Mouse (Mus musculus): ENCODE data around the gene Pea15a. TPM values are rescaled to one million over a fixed set of nuclear protein-coding genes. Genes with fewer than 3 reads are reported as not detected.
A peak's percentile ranks its signal among the peaks of the same experiment; 100 is the strongest.

Gene Pea15a
- polyA plus RNA-seq, 1 experiment from 2014 or later, result 350 TPM

DNA sequence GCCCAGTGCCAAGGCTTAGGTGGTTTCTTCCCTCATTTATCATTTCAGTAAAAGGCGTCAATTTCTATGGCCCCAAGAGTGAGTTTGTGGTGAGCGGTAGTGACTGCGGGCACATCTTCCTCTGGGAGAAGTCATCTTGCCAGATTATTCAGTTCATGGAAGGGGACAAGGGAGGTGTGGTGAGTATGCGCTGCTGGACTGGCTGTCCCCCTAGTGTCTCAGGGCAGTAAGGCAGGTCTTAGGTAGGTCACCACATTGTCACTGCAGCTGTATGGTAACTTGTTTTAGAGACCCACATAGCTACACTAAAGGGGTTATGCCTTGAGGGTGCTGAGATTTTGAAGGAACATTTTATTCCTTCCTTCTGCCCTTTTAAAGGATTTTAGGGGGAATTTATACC lies 17.7 kb downstream of the Pea15a start:
- ATAC-seq (ENCODE audit: low FRiP score, low read depth), result peak; percentile 50; the same call in 1 of the 2 replicates
- H3K4me2 ChIP-seq (replicated peaks), result no peak overlapping the region
- H3K36me3 ChIP-seq, result peaks cover 81% of the 10 kb centered on the region

DNA sequence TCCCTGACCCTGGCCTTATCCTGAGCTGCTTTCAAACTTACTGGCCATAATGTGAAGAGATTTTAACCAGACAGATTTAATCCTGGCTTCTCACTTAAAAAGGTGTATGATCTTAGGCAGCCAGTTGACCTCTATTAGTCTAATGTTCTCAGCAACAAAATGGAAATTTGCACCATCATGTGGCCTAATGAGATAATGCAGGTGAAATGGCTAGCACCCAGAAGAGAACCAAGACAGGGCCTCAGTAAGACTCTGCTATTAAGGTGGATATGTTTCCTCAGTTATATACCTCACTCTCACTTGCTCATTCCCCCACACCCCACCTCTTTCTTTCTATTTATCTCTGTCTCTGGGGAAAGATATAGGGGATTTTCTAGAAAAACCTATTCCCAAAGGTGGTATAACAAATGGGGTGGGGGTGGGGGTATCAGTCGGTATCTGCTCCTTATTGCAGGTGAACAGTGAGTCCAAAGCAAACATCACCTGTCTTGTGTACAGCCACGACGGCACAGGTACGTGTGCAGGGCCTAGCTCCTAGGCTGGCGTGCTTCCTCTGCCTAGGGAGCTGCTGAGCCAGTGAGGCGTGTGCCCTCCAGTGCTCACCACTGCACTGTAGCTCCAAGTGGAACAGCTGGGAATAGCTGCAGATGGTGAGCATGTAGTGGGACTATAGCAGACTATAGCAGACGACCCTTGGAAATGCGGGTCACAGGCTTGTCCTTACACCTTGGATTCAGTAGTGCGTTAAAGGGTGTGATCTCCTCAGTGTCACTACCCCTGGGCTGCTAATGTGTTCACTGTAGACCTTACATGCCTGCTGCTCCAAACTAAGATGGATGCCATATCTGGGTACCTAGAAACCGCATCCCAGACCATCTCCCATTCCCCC lies 20.0 kb downstream of the Pea15a start:
- H3K9me3 ChIP-seq, result no peaks in the 10 kb centered on the region
- no peaks in the 10 kb centered on the region for H3K27me3 ChIP-seq
- no peak overlapping the region for H3K4me3 ChIP-seq
- no peaks in the 10 kb centered on the region for H3K4me1 ChIP-seq
- no peak overlapping the region for H3K27ac ChIP-seq (replicated peaks)
- ATAC-seq (ENCODE audit: low FRiP score, low read depth), result peak; percentile 19; the same call in 1 of the 2 replicates
- no peak overlapping the region for H3K9ac ChIP-seq (replicated peaks)
- no peak overlapping the region for H3K4me2 ChIP-seq (replicated peaks)
- WGBS, result 95% methylated on average over 10 of the region's 10 CpGs
- H3K36me3 ChIP-seq, result peaks cover 77% of the 10 kb centered on the region

More for the DNA sequence above, 17.7 kb downstream of the Pea15a start:
- Histone ChIP-seq H3K9ac (replicated peaks) (no peak overlapping the region), H3K27me3 (no peaks in the 10 kb centered on the region), H3K4me3 (no peak overlapping the region), H3K9me3 (no peaks in the 10 kb centered on the region), H3K27ac (replicated peaks) (no peak overlapping the region), H3K4me1 (no peaks in the 10 kb centered on the region)
- 70% methylated on average over 4 of the region's 4 CpGs for WGBS

DNA sequence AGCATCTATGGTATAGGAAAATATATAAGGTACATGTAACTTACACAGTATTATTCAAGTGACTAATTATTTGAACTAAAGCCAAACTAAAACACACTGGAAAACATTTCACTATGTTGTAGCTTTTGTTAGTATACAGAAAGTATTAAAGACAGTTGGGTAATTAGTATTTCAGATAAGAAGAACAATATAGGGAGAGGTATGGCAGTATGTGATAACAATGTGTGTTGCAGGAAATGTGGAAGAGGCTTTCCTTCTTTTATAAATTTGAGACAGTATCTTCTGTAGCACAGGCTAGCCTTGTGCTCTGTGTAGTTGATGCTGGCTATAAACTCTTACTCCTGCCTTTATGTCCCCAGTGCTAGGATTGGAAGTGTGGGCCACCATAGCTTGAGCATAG lies 22.7 kb downstream of the Pea15a start:
- H3K9me3 ChIP-seq, result no peaks in the 10 kb centered on the region
- no peaks in the 10 kb centered on the region for H3K4me1 ChIP-seq
- no peak overlapping the region for H3K4me2 ChIP-seq (replicated peaks)
- no peak for ATAC-seq (ENCODE audit: low FRiP score, low read depth)
- no peak overlapping the region for H3K9ac ChIP-seq (replicated peaks)
- no peaks in the 10 kb centered on the region for H3K27me3 ChIP-seq
- H3K36me3 ChIP-seq, result peaks cover 74% of the 10 kb centered on the region
- H3K4me3 ChIP-seq, result no peak overlapping the region
- no peak overlapping the region for H3K27ac ChIP-seq (replicated peaks)

- no peak overlapping the region for H3K4me3 ChIP-seq
- no peaks in the 10 kb centered on the region for H3K9me3 ChIP-seq
- whole genome bisulfite sequencing, result 98% methylated on average over 6 of the region's 6 CpGs
- ATAC-seq (ENCODE audit: low FRiP score, low read depth), result no peak
- no peak overlapping the region for H3K4me2 ChIP-seq (replicated peaks)
- H3K27ac ChIP-seq (replicated peaks), result no peak overlapping the region
- H3K36me3 ChIP-seq, result peaks cover 74% of the 10 kb centered on the region
- H3K27me3 ChIP-seq, result no peaks in the 10 kb centered on the region
- no peak overlapping the region for H3K9ac ChIP-seq (replicated peaks)
- no peaks in the 10 kb centered on the region for H3K4me1 ChIP-seq
These were observed 23.5 kb downstream of the Pea15a start for GRCm38 (mm10) chr1:172183056-172183455.

DNA sequence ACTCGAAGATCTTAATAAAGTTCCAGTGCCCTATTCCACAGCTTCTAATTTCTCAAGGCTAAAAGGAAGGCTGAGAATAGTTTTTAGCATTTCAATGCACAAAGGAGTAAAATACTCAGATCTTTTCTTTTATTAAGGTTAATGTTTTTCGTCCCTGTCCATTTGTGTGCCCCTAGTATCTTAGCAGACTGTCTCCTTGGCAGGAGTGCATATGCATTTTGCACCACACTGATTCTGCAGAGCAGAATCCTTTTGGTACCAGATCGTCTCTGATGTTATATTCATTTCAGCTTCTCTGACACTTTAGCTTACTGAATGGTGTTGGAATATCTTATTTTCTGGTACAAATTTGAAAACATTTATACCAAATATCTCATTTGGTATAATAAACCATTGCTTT lies 24.8 kb downstream of the Pea15a start:
- no peak overlapping the region for H3K4me3 ChIP-seq
- no peaks in the 10 kb centered on the region for H3K9me3 ChIP-seq
- H3K4me1 ChIP-seq, result no peaks in the 10 kb centered on the region
- no peak for ATAC-seq (ENCODE audit: low FRiP score, low read depth)
- WGBS, result 96% methylated on average over 3 of the region's 3 CpGs
- H3K9ac ChIP-seq (replicated peaks), result no peak overlapping the region
- H3K4me2 ChIP-seq (replicated peaks), result no peak overlapping the region
- no peak overlapping the region for H3K27ac ChIP-seq (replicated peaks)
- peaks cover 69% of the 10 kb centered on the region for H3K36me3 ChIP-seq
- H3K27me3 ChIP-seq, result no peaks in the 10 kb centered on the region

DNA sequence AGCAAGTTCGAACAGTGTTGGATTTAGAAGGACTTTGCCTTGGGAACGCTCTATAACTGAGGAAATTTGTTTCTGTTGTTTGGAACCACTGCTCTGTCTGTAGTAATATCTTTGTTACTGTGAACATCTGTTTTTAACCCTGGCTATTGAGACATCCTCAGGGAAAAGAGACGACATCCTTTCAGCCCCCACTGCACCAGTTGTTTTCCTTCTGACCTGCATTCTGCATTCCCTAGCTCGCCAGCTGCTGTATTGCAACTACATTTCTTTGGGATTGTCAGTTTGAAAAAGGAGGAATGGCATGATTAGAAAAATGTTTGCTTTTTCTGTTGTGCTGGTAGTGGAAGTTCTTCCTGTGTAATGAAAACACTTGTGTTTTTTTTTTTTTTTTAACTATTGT lies 25.7 kb downstream of the Pea15a start:
- Histone ChIP-seq H3K4me1 (no peaks in the 10 kb centered on the region), H3K27me3 (no peaks in the 10 kb centered on the region), H3K4me3 (no peak overlapping the region), H3K9me3 (no peaks in the 10 kb centered on the region), H3K27ac (replicated peaks) (no peak overlapping the region), H3K4me2 (replicated peaks) (no peak overlapping the region), H3K36me3 (peaks cover 65% of the 10 kb centered on the region), H3K9ac (replicated peaks) (no peak overlapping the region)
- ATAC-seq (ENCODE audit: low FRiP score, low read depth), result no peak
- WGBS, result 83% methylated on average over 4 of the region's 4 CpGs

GRCm38 (mm10) chr1:172179102-172179501 lies 27.5 kb downstream of the Pea15a start:
- WGBS, result 78% methylated on average over 7 of the region's 7 CpGs
- Histone ChIP-seq H3K9me3 (no peaks in the 10 kb centered on the region), H3K4me1 (no peaks in the 10 kb centered on the region), H3K4me2 (replicated peaks) (no peak overlapping the region), H3K36me3 (peaks cover 70% of the 10 kb centered on the region), H3K27ac (replicated peaks) (no peak overlapping the region), H3K9ac (replicated peaks) (no peak overlapping the region), H3K27me3 (no peaks in the 10 kb centered on the region), H3K4me3 (no peak overlapping the region)
- no peak for ATAC-seq (ENCODE audit: low FRiP score, low read depth)

- Histone ChIP-seq H3K27ac (replicated peaks) (no peak overlapping the region), H3K36me3 (peaks cover 79% of the 10 kb centered on the region), H3K4me1 (no peaks in the 10 kb centered on the region), H3K27me3 (no peaks in the 10 kb centered on the region), H3K9ac (replicated peaks) (no peak overlapping the region), H3K4me3 (no peak overlapping the region), H3K9me3 (no peaks in the 10 kb centered on the region), H3K4me2 (replicated peaks) (no peak overlapping the region)
- 91% methylated on average over 7 of the region's 7 CpGs for WGBS
- no peak for ATAC-seq (ENCODE audit: low FRiP score, low read depth)
These were observed 28.8 kb downstream of the Pea15a start for GRCm38 (mm10) chr1:172177791-172178190.

DNA sequence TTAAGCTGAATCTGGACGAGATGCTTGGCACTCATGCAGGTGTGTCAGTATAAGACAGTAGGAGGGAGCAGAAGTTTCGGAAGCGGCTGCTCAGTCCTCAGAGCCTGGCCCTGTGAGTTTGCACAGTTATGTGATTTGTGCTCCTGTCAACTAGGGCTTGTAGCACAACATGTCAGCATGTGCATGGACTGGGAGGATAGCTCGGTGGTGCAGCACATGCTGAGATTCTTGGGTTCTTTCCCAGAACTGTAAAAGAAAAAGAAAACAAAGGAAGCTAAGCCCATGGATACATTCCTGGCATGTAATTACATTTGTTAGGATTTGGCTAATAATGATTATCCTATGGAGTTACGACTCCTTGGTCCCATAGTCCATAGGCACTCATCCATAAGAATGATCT lies 33.4 kb downstream of the Pea15a start:
- Histone ChIP-seq H3K9me3 (no peaks in the 10 kb centered on the region), H3K9ac (replicated peaks) (no peak overlapping the region), H3K4me1 (no peaks in the 10 kb centered on the region), H3K36me3 (peaks cover 86% of the 10 kb centered on the region), H3K4me3 (no peak overlapping the region), H3K27ac (replicated peaks) (no peak overlapping the region), H3K27me3 (no peaks in the 10 kb centered on the region), H3K4me2 (replicated peaks) (no peak overlapping the region)
- no peak for ATAC-seq (ENCODE audit: low FRiP score, low read depth)
- WGBS, result 86% methylated on average over 5 of the region's 5 CpGs

GRCm38 (mm10) chr1:172172381-172172780 lies 34.2 kb downstream of the Pea15a start:
- H3K36me3 ChIP-seq, result peaks cover 86% of the 10 kb centered on the region
- H3K4me1 ChIP-seq, result no peaks in the 10 kb centered on the region
- no peak overlapping the region for H3K27ac ChIP-seq (replicated peaks)
- H3K4me3 ChIP-seq, result no peak overlapping the region
- no peaks in the 10 kb centered on the region for H3K27me3 ChIP-seq
- no peak overlapping the region for H3K4me2 ChIP-seq (replicated peaks)
- no peaks in the 10 kb centered on the region for H3K9me3 ChIP-seq
- no peak for ATAC-seq (ENCODE audit: low FRiP score, low read depth)
- H3K9ac ChIP-seq (replicated peaks), result no peak overlapping the region
- WGBS, result 94% methylated on average over 21 of the region's 21 CpGs

DNA sequence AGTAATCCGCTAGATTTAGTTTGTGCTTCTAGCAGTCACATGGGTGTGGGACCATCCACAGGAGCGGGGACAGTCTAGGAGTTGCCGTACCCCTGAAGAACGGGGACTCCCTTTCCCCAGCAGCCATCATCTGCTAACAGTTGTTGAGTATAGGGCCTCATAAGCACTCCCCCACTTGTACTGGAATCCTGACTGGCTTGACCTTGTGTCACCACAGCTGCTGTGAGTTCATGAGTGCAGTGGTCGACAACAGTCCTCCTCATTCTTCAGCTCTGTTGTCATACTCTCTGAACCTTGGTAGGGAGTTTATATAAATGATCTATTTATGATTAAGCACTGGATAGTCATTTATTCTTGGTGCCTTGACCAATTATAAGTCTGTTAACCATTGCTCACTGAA lies 36.8 kb downstream of the Pea15a start:
- no peaks in the 10 kb centered on the region for H3K4me1 ChIP-seq
- H3K27me3 ChIP-seq, result no peaks in the 10 kb centered on the region
- no peak for ATAC-seq (ENCODE audit: low FRiP score, low read depth)
- H3K9me3 ChIP-seq, result no peaks in the 10 kb centered on the region
- WGBS, result 99% methylated on average over 5 of the region's 5 CpGs
- no peak overlapping the region for H3K27ac ChIP-seq (replicated peaks)
- no peak overlapping the region for H3K4me2 ChIP-seq (replicated peaks)
- H3K9ac ChIP-seq (replicated peaks), result no peak overlapping the region
- H3K4me3 ChIP-seq, result no peak overlapping the region
- H3K36me3 ChIP-seq, result peaks cover 87% of the 10 kb centered on the region

DNA sequence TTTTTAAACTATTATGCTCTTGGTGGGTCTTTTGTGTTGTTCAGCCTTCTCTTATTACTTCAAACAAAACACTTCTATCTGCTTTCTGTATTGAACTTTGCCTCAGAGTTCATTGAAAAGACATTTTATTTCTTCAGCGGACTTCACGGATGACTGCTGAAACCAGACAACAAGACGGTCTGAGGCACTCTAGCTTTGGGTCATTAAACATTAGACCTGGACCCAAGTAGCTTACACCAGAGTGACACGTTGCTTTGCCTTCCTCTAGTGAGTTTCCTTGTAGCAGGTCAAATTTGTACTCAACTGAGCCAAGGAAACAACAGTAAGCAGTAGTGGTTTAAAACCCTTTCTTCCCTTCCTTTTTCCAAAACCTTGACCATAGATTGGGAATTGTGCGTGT lies 38.7 kb downstream of the Pea15a start:
- Histone ChIP-seq H3K9me3 (no peaks in the 10 kb centered on the region), H3K27me3 (no peaks in the 10 kb centered on the region), H3K27ac (replicated peaks) (no peak overlapping the region), H3K4me3 (no peak overlapping the region), H3K36me3 (peaks cover 68% of the 10 kb centered on the region), H3K9ac (replicated peaks) (no peak overlapping the region), H3K4me1 (no peaks in the 10 kb centered on the region; the same call in 1 of the 2 replicates), H3K4me2 (replicated peaks) (no peak overlapping the region)
- no peak for ATAC-seq (ENCODE audit: low FRiP score, low read depth)
- WGBS, result 75% methylated on average over 5 of the region's 5 CpGs

DNA sequence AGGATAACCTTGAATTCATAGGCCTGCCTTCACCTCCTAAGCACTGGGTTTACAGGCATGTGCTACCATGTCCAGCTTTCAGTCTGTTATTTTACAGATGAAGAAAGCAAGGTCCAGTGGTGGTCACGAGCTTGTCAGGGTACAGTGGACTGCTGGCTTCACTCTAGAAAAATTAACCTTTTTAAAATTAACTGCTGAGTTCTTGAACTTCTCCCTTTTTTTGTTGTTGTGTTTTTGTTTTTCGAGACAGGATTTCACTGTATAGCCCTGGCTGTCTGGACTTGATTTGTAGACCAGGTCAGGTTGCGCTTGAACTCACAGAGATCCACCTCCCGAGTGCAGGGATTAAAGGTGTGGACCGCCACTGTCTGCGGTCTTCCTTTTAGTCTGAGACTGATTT lies 43.6 kb downstream of the Pea15a start:
- H3K4me2 ChIP-seq (replicated peaks), result no peak overlapping the region
- peaks cover 28% of the 10 kb centered on the region for H3K36me3 ChIP-seq
- no peaks in the 10 kb centered on the region for H3K9me3 ChIP-seq
- no peak overlapping the region for H3K4me3 ChIP-seq
- H3K27ac ChIP-seq (replicated peaks), result no peak overlapping the region
- no peaks in the 10 kb centered on the region for H3K27me3 ChIP-seq
- no peak for ATAC-seq (ENCODE audit: low FRiP score, low read depth)
- H3K4me1 ChIP-seq, result no peaks in the 10 kb centered on the region; the same call in 1 of the 2 replicates
- H3K9ac ChIP-seq (replicated peaks), result no peak overlapping the region
- 90% methylated on average over 6 of the region's 6 CpGs for WGBS
